Mouse (Mus musculus) midbrain, embryonic 14.5 days (tissue): ENCODE results near the gene Maml1. TPM values are rescaled to one million over a fixed set of nuclear protein-coding genes. Genes with fewer than 3 reads are reported as not detected.

ENCODE experiments used
- ATAC-seq: fragments of 200-750 bp; cut with Nextera tagmentation; 2 replicates; pipeline ENCODE4 v1.8.0; 2017; ENCODE audit warnings: moderate number of reproducible peaks, moderate library complexity; ENCODE audit not compliant: low FRiP score, low TSS enrichment
- DNase-seq: peaks from one replicate; pipeline ENCODE4 v3.0.0-alpha.2; 2015
- H3K27ac ChIP-seq: fragments of 300-500 bp; sonication (generic); replicated peaks from 2 replicates; pipeline ENCODE4 v1.5.1; 2014; ENCODE audit warnings: mild to moderate bottlenecking, low read depth, low read length, moderate library complexity
- H3K27me3 ChIP-seq: fragments of 300-500 bp; sonication (generic); 2 replicates; pipeline ENCODE4 v1.6.1; 2014; ENCODE audit warnings: low read length, control low read depth, mixed read lengths; ENCODE audit not compliant: control insufficient read depth, insufficient read depth
- H3K36me3 ChIP-seq: fragments of 300-500 bp; sonication (generic); 2 replicates; pipeline ENCODE4 v1.6.1; 2014; ENCODE audit warnings: low read length, control low read depth; ENCODE audit not compliant: control insufficient read depth, insufficient read depth
- H3K4me1 ChIP-seq: fragments of 300-500 bp; sonication (generic); 2 replicates; pipeline ENCODE4 v1.6.1; 2014; ENCODE audit warnings: mild to moderate bottlenecking, antibody characterized with exemption, low read length, control low read depth; ENCODE audit not compliant: control insufficient read depth, insufficient read depth
- H3K4me2 ChIP-seq: fragments of 300-500 bp; sonication (generic); 2 replicates; pipeline ENCODE4 v1.6.1; 2014; ENCODE audit warnings: mild to moderate bottlenecking, low read length, moderate library complexity
- H3K4me3 ChIP-seq: fragments of 300-500 bp; sonication (generic); replicated peaks from 2 replicates; pipeline ENCODE4 v1.5.1; 2014; ENCODE audit warnings: low read depth, low read length
- H3K9ac ChIP-seq: fragments of 300-500 bp; sonication (generic); replicated peaks from 2 replicates; pipeline ENCODE4 v1.6.1; 2014; ENCODE audit warnings: mild to moderate bottlenecking, low read length, moderate library complexity
- H3K9me3 ChIP-seq: fragments of 300-500 bp; sonication (generic); 2 replicates; pipeline ENCODE4 v1.6.1; 2016; ENCODE audit warnings: low read length, control low read depth, mixed read lengths; ENCODE audit not compliant: control insufficient read depth
- WGBS: fragments of 180-500 bp; shearing (Covaris S2); extraction: QIAGEN DNeasy Blood & Tissue Kit; methylation state at CpG from one replicate; pipeline ENCODE4 v1.1.7; 2014; 5-methylcytosine and 5-hydroxymethylcytosine counted together
- polyA plus RNA-seq: library from polyadenylated mRNA; unstranded; fragments of >200 nt; fragmentation: Nextera tagmentation; extraction: Ambion mirVana; gene quantifications from 2 replicates; pipeline ENCODE4 v1.2.1, GENCODE M21; 2014

Maml1 gene
- polyA plus RNA-seq, 1 experiment from 2014 or later: 5.6 TPM

DNA sequence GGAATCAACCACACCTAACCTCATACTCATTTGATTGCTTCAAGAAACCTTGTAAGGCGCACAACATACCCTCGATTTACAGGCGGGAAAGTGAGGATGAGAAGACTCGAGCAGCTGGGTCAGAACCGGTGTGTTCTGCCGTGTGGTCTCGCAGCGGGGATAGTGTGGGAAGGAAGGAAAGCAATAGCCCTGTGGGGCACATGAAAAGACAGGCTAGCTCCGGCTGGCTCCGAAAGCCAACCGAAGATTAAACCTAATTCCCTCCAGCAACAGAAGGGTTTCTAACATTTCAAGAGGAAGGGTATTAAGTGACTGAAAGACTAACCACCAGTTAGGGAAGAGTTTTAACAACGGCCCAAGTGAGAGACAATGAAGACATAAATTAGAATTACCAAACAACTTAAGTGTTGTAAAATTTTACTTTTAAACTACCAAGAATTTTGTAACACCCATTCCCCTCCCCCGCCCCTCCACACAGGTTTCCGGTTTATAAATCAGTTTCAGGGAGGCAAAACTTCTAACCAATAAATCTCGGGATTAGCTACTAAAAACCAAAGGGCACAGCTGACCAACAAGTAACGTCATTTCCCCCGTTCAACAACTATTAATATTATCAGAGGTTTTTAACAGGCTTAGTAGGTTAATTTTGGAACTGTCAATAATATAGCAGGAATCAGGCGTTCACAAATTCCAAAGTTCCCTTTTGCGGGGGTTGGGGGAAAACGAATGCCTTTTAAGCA lies 1.5 kb downstream of the Maml1 start:
- Histone ChIP-seq H3K27me3 (no peaks in the 10 kb centered on the region), H3K4me1 (peaks cover 21% of the 10 kb centered on the region), H3K27ac (peak overlapping the region; percentile 98; the same call in 1 of the 2 replicates), H3K36me3 (peaks cover 33% of the 10 kb centered on the region), H3K9ac (peak overlapping the region; percentile 98), H3K9me3 (no peaks in the 10 kb centered on the region), H3K4me3 (peak overlapping the region; percentile 98), H3K4me2 (peak overlapping the region; percentile 87)
- DNase-seq: peak; percentile 19
- 17% methylated on average over 20 of the region's 20 CpGs for WGBS
- no peak for ATAC-seq

DNA sequence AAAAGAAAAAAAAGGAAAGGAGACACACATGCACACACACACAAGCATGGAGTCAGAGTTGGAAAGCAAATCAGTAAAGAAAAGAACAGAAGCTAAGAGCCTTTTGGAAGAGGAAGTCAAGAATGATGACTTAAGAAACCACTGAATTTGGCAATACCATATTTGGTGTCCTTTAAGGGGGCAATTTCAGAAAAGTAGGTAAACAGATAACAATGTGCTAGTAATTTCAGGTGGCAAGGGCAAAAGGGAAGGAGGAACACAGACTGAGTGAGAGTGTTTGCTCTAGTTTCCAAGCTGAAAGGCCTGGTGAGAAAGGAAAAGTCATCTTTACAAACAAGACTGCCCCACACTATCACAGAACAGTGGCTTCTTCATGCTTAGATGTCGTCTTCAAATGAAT lies 5.7 kb downstream of the Maml1 start:
- no peak for ATAC-seq
- 88% methylated on average over 1 of the region's 1 CpGs for WGBS
- DNase-seq: no peak
- Histone ChIP-seq H3K9ac (no peak overlapping the region), H3K36me3 (peaks cover 12% of the 10 kb centered on the region; the same call in 1 of the 2 replicates), H3K9me3 (no peaks in the 10 kb centered on the region), H3K4me3 (no peak overlapping the region), H3K27me3 (no peaks in the 10 kb centered on the region), H3K4me1 (peaks cover 17% of the 10 kb centered on the region), H3K27ac (no peak overlapping the region), H3K4me2 (no peak overlapping the region)

DNA sequence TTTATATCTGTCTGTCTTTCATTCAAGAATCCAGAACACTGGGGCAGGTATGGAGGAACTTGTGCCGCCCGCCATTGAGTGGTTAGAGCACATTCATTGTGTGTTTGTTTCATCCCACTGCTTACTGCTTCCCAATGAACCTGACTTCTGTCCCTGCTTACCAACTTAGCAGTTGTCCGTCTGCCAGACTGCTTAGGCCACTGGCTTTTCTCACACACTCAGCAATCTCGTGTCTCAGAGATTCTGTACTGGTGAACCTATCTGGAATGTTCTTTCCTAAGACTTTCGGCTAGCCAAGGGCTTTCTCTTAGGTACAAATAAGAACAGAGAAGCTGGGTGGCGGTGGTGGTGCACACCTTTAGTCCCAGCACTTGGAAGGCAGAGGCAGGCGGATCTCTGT lies 6.4 kb downstream of the Maml1 start:
- peaks cover 15% of the 10 kb centered on the region for H3K4me1 ChIP-seq
- H3K27me3 ChIP-seq: no peaks in the 10 kb centered on the region
- peaks cover 16% of the 10 kb centered on the region; the same call in 1 of the 2 replicates for H3K36me3 ChIP-seq
- no peak overlapping the region for H3K9ac ChIP-seq
- H3K9me3 ChIP-seq: no peaks in the 10 kb centered on the region
- ATAC-seq (no peak), DNase-seq (no peak)
- H3K4me2 ChIP-seq: no peak overlapping the region
- H3K27ac ChIP-seq: no peak overlapping the region
- WGBS: 95% methylated on average over 7 of the region's 7 CpGs
- H3K4me3 ChIP-seq: no peak overlapping the region

DNA sequence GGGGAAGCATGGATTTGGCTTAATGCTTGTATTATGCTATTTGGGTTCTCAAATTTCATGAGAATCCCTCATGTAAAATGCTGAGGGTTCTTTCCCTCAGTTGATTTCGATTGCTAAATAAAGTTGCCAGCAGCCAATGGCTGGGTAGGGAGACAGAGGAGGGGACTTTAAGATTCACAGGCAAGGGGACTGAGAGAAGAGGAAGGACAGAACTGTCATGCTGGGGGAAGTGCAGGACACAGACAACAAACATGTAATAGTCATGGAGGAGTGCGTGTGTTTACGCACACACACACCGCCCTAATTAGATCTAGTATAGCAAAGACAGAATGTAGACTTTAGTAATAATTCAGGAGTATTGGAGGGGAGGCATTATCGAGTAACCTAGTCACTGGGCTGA lies 6.8 kb downstream of the Maml1 start:
- no peak overlapping the region for H3K4me3 ChIP-seq
- H3K9ac ChIP-seq: no peak overlapping the region
- ATAC-seq (no peak), DNase-seq (no peak)
- no peaks in the 10 kb centered on the region for H3K9me3 ChIP-seq
- H3K4me1 ChIP-seq: peaks cover 11% of the 10 kb centered on the region; the same call in 1 of the 2 replicates
- H3K4me2 ChIP-seq: no peak overlapping the region
- no peak overlapping the region for H3K27ac ChIP-seq
- H3K27me3 ChIP-seq: no peaks in the 10 kb centered on the region
- 93% methylated on average over 5 of the region's 5 CpGs for WGBS
- H3K36me3 ChIP-seq: peaks cover 18% of the 10 kb centered on the region; the same call in 1 of the 2 replicates

DNA sequence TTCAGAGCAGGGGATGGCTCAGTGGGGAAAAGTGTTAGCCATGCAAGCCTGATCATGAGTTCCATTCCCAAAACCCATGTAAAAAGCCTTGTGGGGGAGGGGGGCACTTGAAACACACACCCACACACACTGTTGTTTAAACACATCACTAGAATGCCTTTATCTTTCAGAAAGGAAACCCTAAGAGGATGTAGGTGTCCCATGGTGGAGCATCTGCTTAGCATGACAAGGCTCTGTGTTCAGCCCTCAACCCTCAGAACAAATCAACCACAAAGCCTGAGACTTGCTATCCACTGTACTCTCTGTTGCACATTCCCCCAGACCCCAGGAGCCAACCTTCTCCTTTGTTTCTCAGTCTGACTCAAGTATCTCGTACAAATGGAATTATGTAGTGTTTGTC lies 12.1 kb downstream of the Maml1 start:
- Histone ChIP-seq H3K9ac (no peak overlapping the region), H3K27ac (no peak overlapping the region), H3K4me1 (no peaks in the 10 kb centered on the region), H3K4me3 (no peak overlapping the region), H3K9me3 (no peaks in the 10 kb centered on the region), H3K27me3 (no peaks in the 10 kb centered on the region), H3K4me2 (no peak overlapping the region), H3K36me3 (peaks cover 7% of the 10 kb centered on the region; the same call in 1 of the 2 replicates)
- ATAC-seq: no peak
- no peak for DNase-seq
- WGBS: 77% methylated on average over 1 of the region's 1 CpGs

DNA sequence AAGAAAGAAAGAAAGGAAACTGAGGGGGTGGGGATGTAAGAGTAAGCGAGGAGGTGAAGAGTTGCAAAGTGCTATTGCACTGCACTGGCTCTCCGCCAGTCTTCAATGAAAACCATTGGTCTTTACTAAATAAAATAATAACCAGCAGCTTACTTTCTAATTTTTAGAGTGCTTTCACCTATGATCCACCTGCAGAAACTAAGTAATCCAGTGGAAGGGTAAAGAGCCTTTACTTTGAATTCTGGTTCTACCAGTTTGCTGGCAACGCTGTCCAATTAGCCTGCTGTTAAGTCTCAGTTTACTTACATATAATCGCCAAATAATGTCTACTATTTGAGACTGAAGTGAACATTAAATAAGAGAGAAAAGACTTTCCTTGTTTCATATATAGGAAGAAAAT lies 13.1 kb downstream of the Maml1 start:
- no peak for DNase-seq
- WGBS: 93% methylated on average over 4 of the region's 4 CpGs
- H3K4me1 ChIP-seq: no peaks in the 10 kb centered on the region
- ATAC-seq: no peak
- no peak overlapping the region for H3K9ac ChIP-seq
- peaks cover 7% of the 10 kb centered on the region; the same call in 1 of the 2 replicates for H3K36me3 ChIP-seq
- no peak overlapping the region for H3K27ac ChIP-seq
- H3K4me2 ChIP-seq: no peak overlapping the region
- no peaks in the 10 kb centered on the region for H3K27me3 ChIP-seq
- H3K4me3 ChIP-seq: no peak overlapping the region
- no peaks in the 10 kb centered on the region for H3K9me3 ChIP-seq

DNA sequence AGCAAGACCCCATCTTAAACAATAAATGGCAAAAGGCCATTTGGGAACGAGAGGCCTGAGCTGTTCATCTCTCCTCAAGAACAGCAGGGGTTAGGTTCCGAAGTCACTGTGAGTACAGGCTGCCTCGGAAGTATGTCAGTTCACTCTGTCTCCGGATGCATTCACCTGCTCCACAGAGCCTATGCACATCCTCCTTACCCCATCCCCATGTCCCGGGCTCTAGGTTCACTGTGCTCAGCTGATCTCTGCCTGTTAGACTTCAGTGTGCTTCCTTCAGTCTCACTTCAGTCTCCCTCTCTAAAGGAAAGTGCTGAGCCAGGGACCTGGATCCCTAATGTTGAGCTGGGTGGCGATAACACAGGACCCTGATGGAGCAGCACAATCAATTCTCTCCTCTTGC lies 14.4 kb downstream of the Maml1 start:
- Histone ChIP-seq H3K9me3 (no peaks in the 10 kb centered on the region), H3K4me1 (no peaks in the 10 kb centered on the region), H3K27me3 (no peaks in the 10 kb centered on the region), H3K36me3 (peaks cover 7% of the 10 kb centered on the region; the same call in 1 of the 2 replicates), H3K4me3 (no peak overlapping the region), H3K4me2 (no peak overlapping the region), H3K27ac (no peak overlapping the region), H3K9ac (no peak overlapping the region)
- ATAC-seq: no peak
- DNase-seq: no peak
- 90% methylated on average over 6 of the region's 6 CpGs for WGBS

DNA sequence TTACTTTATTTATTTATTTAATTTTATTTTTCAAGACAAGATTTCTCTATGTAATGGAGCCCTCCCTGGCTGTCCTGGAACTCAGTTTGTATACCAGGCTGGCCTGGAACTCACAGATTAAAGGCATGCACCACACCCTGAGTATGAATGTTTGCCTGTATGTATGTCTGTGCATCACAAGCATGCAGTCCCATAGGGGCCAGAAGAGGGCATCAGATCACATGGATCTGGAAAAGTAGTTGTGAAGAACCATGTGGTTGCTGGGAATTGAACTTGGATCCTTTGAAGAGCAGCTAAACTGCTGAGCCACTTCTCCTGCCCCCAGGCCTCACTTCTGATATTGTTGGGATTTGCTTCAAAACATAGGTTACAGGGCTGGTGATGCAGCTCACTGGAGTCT lies 15.1 kb downstream of the Maml1 start:
- no peak overlapping the region for H3K4me2 ChIP-seq
- no peaks in the 10 kb centered on the region for H3K9me3 ChIP-seq
- H3K27me3 ChIP-seq: no peaks in the 10 kb centered on the region
- H3K4me3 ChIP-seq: no peak overlapping the region
- H3K4me1 ChIP-seq: no peaks in the 10 kb centered on the region
- H3K27ac ChIP-seq: no peak overlapping the region
- DNase-seq (no peak), ATAC-seq (no peak)
- no peak overlapping the region for H3K9ac ChIP-seq
- peaks cover 7% of the 10 kb centered on the region; the same call in 1 of the 2 replicates for H3K36me3 ChIP-seq

DNA sequence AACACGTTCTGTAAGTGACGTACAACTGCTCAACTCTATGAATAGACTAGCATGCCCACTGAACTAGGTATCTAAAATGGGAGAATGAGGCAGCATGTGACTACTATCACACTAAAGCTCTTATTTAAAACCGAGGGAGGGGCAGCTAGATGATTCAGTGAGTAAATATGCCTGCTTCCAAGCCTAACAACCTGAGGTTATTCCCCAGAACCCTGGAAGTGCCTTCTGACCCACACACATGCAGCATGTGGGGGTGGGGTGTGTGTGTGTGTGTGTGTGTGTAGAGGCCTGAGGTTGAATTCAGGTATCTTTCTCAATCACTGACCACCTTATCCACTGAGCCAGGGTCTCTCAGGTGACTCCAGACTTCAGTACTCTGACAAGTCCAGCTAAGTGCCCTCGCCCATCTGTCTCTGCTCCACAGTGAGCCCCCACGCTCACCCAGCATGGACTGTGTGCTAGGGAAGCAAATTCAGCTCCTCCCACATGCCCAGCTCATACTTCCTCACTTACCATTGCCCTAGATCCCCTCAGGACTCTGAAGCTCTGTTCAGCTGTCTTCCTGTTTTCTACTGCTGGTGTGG lies 16.5 kb downstream of the Maml1 start:
- Histone ChIP-seq H3K36me3 (peaks cover 2% of the 10 kb centered on the region; the same call in 1 of the 2 replicates), H3K27ac (no peak overlapping the region), H3K9me3 (no peaks in the 10 kb centered on the region), H3K4me3 (no peak overlapping the region), H3K27me3 (no peaks in the 10 kb centered on the region), H3K4me2 (no peak overlapping the region), H3K9ac (no peak overlapping the region), H3K4me1 (no peaks in the 10 kb centered on the region)
- DNase-seq (no peak), ATAC-seq (no peak)
- 88% methylated on average over 5 of the region's 5 CpGs for WGBS
